Mouse (Mus musculus): ENCODE results near the gene Zfp945.

- TF ChIP-seq CTCF (IDR thresholded peaks at IDR 0.05) (no peak), EP300 (IDR thresholded peaks at IDR 0.05) (no peak)
Observed at GRCm38 (mm10) chr17:22818199-22818595, 48.7 kb downstream of the Zfp945 start.

All from lung, postnatal 0 days (tissue).